Mouse (Mus musculus): ENCODE results near the gene Tcl1b1. TPM values are rescaled to one million over a fixed set of nuclear protein-coding genes. Genes with fewer than 3 reads are reported as not detected.

Gene Tcl1b1
- polyA plus RNA-seq (2014; fragmentation: Illumina TruSeq; extraction: RNeasy Lipid Tissue Mini Kit (QIAGEN cat#74804); ENCODE audit: low read depth, low replicate concordance): not detected

GRCm38 (mm10) chr12:105159390-105159789 is at the start of gene Tcl1b1:
Gene Tcl1b1, plus strand, starts transcription at chr12:105159690.

DNA sequence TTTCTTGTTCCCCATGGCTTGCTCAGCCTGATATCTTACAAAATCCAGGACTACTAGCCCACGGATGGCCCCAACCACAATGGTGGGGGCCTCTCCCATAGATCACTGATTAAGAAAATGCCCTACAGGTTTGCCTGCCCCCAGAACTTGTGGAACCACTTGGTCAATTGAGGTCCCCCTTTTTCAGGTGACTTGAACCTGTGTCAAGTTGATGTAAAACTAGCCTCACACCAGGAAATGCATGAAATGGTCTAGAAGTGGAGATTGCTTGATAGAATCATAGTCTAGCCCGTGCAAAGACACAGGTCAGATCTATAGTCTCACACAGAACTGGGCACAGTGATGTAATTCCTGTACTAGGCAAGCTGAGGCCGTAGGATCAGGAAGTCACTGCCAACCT is 13.8 kb upstream of the Tcl1b1 start, which contains the start of gene Tcl1b2:
Tcl1b2 (plus strand) TSS at position 301 of the 400 bp plus-strand sequence.

DNA sequence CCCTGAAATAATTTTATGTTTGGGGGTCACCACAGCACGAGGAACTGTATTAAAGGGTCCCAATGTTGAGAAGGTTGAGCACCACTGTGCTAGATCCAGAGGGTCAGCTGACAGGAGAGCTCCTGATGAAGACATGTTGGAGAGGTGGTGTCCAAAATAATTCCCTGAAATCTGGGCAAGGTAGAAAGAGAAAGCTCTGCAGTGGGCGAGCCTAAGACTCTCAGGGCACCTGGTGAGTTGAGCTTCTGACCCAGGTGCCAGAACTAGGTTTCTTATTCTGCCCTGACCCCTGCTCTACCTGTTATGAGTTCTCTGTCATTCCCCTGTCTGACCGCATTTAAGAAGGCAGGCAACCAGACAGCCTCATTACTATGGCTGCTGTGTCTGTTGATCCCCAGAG is 16.6 kb downstream of the Tcl1b1 start, which contains the start of gene Tcl1b5:
Tcl1b5 (plus strand) TSS at position 301 of the 400 bp plus-strand sequence.

GRCm38 (mm10) chr12:105190743-105191142 is 31.3 kb downstream of the Tcl1b1 start, which contains the start of gene Tcl1b3:
Gene Tcl1b3, plus strand, starts transcription at chr12:105191043.

GRCm38 (mm10) chr12:105201657-105202056 is 42.2 kb downstream of the Tcl1b1 start, which contains the start of gene Tcl1b4:
Gene Tcl1b4, plus strand, starts transcription at chr12:105201957.

Other genes starting within 250 kb of the Tcl1b1 start
- 3.0 TPM for gene Syne3, start 149.9 kb upstream of the Tcl1b1 start, polyA plus RNA-seq (2014; fragmentation: Illumina TruSeq; extraction: RNeasy Lipid Tissue Mini Kit (QIAGEN cat#74804); ENCODE audit: low read depth, low replicate concordance)
- gene Glrx5, start 127.0 kb upstream of the Tcl1b1 start, polyA plus RNA-seq (2014; fragmentation: Illumina TruSeq; extraction: RNeasy Lipid Tissue Mini Kit (QIAGEN cat#74804); ENCODE audit: low read depth, low replicate concordance): 14.8 TPM
- gene Tcl1b2, start 13.7 kb upstream of the Tcl1b1 start, polyA plus RNA-seq (2014; fragmentation: Illumina TruSeq; extraction: RNeasy Lipid Tissue Mini Kit (QIAGEN cat#74804); ENCODE audit: low read depth, low replicate concordance): not detected
- gene Tcl1b5, start 16.7 kb downstream of the Tcl1b1 start, polyA plus RNA-seq (2014; fragmentation: Illumina TruSeq; extraction: RNeasy Lipid Tissue Mini Kit (QIAGEN cat#74804); ENCODE audit: low read depth, low replicate concordance): not detected
- gene Tcl1b3, start 31.4 kb downstream of the Tcl1b1 start, polyA plus RNA-seq (2014; fragmentation: Illumina TruSeq; extraction: RNeasy Lipid Tissue Mini Kit (QIAGEN cat#74804); ENCODE audit: low read depth, low replicate concordance): not detected
- not detected for gene Tcl1b4, start 42.3 kb downstream of the Tcl1b1 start, polyA plus RNA-seq (2014; fragmentation: Illumina TruSeq; extraction: RNeasy Lipid Tissue Mini Kit (QIAGEN cat#74804); ENCODE audit: low read depth, low replicate concordance)
- not detected for gene Tcl1, start 63.1 kb downstream of the Tcl1b1 start, polyA plus RNA-seq (2014; fragmentation: Illumina TruSeq; extraction: RNeasy Lipid Tissue Mini Kit (QIAGEN cat#74804); ENCODE audit: low read depth, low replicate concordance)
- not detected for gene Tunar, start 174.2 kb downstream of the Tcl1b1 start, polyA plus RNA-seq (2014; fragmentation: Illumina TruSeq; extraction: RNeasy Lipid Tissue Mini Kit (QIAGEN cat#74804); ENCODE audit: low read depth, low replicate concordance)

Data from sigmoid colon, adult 10 weeks (tissue).